Mouse (Mus musculus) thymus, adult 2 months (tissue): ENCODE data around the gene Myh3. TPM values are rescaled to one million over a fixed set of nuclear protein-coding genes. Genes with fewer than 3 reads are reported as not detected.

Experiments used
- DNase-seq: peaks from one replicate; pipeline ENCODE4 v3.0.0; 2021
- H3K27ac ChIP-seq: fragments of 200-500 bp; 2 replicates; pipeline ENCODE4 v1.5.1; 2012; ENCODE audit warnings: low read length, control low read depth; ENCODE audit not compliant: control insufficient read depth, insufficient read depth
- H3K27me3 ChIP-seq: fragments of 200-500 bp; 2 replicates; pipeline ENCODE4 v1.6.1; 2012; ENCODE audit warnings: mild to moderate bottlenecking, low read length, moderate library complexity, mixed read lengths; ENCODE audit not compliant: control insufficient read depth, insufficient read depth
- H3K36me3 ChIP-seq: fragments of 200-500 bp; 2 replicates; pipeline ENCODE4 v1.6.1; 2012; ENCODE audit warnings: mild to moderate bottlenecking, low read length, moderate library complexity; ENCODE audit not compliant: control insufficient read depth, insufficient read depth
- H3K4me1 ChIP-seq: fragments of 200-500 bp; replicated peaks from 2 replicates; pipeline ENCODE4 v1.6.1; 2012; ENCODE audit warnings: low read length; ENCODE audit not compliant: control insufficient read depth, insufficient read depth
- H3K4me3 ChIP-seq: fragments of 200-500 bp; 2 replicates; pipeline ENCODE4 v1.5.1; 2012; ENCODE audit warnings: mild to moderate bottlenecking, low read length, control low read depth, moderate library complexity; ENCODE audit not compliant: control insufficient read depth, insufficient read depth
- CTCF ChIP-seq: fragments of 200-500 bp; IDR thresholded peaks from 2 replicates; pipeline ENCODE4 v1.5.1; 2012; ENCODE audit warnings: mild to moderate bottlenecking, control low read depth, low read length, moderate library complexity, borderline replicate concordance; ENCODE audit not compliant: control insufficient read depth, poor library complexity, insufficient read depth; ENCODE audit errors: extremely low read depth
- POLR2A ChIP-seq: fragments of 200-500 bp; IDR thresholded peaks from 2 replicates; pipeline ENCODE4 v1.6.1; 2012; ENCODE audit warnings: mild to moderate bottlenecking, low read length, control low read depth, moderate library complexity; ENCODE audit not compliant: control insufficient read depth, poor library complexity, insufficient read depth; ENCODE audit errors: extremely low read depth
- WGBS: fragments of 180-500 bp; shearing (Covaris S2); methylation state at CpG from one replicate; pipeline ENCODE4 v1.1.7; 2018; 5-methylcytosine and 5-hydroxymethylcytosine counted together
- polyA plus RNA-seq: library from polyadenylated mRNA; depleted of rRNA; stranded (reverse); fragments of >200 nt; gene quantifications from 2 replicates; pipeline ENCODE4 v1.2.3, GENCODE M21; 2012

The Myh3 gene
- polyA plus RNA-seq, 1 experiment: 0.18 TPM

GRCm38 (mm10) chr11:67100169-67100568 is 22.1 kb downstream of the Myh3 start:
- H3K27me3 ChIP-seq: no peaks in the 10 kb centered on the region
- no peak overlapping the region for H3K4me3 ChIP-seq
- no peak overlapping the region for H3K27ac ChIP-seq
- peak; percentile 35 for DNase-seq
- 34% methylated on average over 6 of the region's 6 CpGs for WGBS
- TF ChIP-seq CTCF (no peak), POLR2A (no peak)
- H3K36me3 ChIP-seq: no peaks in the 10 kb centered on the region
- H3K4me1 ChIP-seq: no peaks in the 10 kb centered on the region

GRCm38 (mm10) chr11:67101713-67102112 is 23.6 kb downstream of the Myh3 start:
- no peaks in the 10 kb centered on the region for H3K36me3 ChIP-seq
- WGBS: 35% methylated on average over 8 of the region's 8 CpGs
- no peaks in the 10 kb centered on the region for H3K27me3 ChIP-seq
- no peaks in the 10 kb centered on the region for H3K4me1 ChIP-seq
- no peak overlapping the region for H3K27ac ChIP-seq
- no peak for TF ChIP-seq POLR2A
- no peak for TF ChIP-seq CTCF
- peak; percentile 44 for DNase-seq
- H3K4me3 ChIP-seq: no peak overlapping the region

DNA sequence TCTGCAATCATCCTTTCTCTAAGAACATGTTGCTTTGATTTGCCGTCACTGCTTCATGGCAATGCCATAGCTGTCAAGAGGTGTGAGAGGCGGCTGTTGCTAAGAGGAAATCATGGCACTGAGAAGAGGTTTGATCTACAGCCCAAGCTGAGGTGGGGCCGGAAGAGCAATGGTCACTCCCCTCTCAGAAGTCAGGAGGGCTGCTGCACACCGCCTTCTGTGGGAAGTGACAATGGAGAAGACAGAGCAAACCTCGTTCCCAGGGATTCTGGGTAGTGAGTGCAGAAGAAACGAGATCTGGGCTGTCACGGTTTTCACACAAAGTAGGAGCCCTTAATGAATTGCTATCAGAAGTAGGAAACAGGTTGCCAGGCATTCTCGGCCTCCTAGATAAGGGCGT is 25.2 kb downstream of the Myh3 start:
- no peaks in the 10 kb centered on the region for H3K36me3 ChIP-seq
- no peak for TF ChIP-seq CTCF
- WGBS: 87% methylated on average over 9 of the region's 9 CpGs

GRCm38 (mm10) chr11:67104242-67104641 is 26.1 kb downstream of the Myh3 start:
- 86% methylated on average over 1 of the region's 1 CpGs for WGBS
- no peak overlapping the region for H3K4me3 ChIP-seq
- H3K27ac ChIP-seq: no peak overlapping the region
- H3K27me3 ChIP-seq: no peaks in the 10 kb centered on the region
- no peaks in the 10 kb centered on the region for H3K36me3 ChIP-seq
- no peak for DNase-seq
- no peak for TF ChIP-seq POLR2A
- TF ChIP-seq CTCF: no peak
- H3K4me1 ChIP-seq: no peaks in the 10 kb centered on the region

More for the DNA sequence above, 25.2 kb downstream of the Myh3 start:
- DNase-seq: no peak
- no peaks in the 10 kb centered on the region for H3K4me1 ChIP-seq
- H3K4me3 ChIP-seq: no peak overlapping the region
- H3K27me3 ChIP-seq: no peaks in the 10 kb centered on the region
- no peak overlapping the region for H3K27ac ChIP-seq

DNA sequence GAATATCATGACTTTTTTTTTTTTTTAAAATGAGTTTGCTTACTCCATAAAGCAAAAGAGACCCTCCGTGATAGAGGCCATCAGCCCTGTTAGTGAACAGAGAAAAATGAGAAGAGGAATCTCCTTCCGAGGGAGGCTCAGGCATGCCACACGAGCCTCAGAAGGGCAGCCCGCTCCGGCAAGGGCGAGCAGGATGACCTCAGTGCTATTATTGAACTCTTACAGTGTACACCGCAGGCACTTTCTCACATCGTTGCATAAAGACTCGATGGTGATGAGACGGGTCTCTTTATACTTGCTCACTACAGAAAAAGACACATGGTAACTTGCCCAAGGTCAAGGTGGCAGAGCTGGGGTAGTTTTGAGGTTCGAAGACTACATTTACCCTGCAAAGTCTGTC is 26.6 kb downstream of the Myh3 start:
- H3K36me3 ChIP-seq: no peaks in the 10 kb centered on the region
- H3K27me3 ChIP-seq: no peaks in the 10 kb centered on the region
- WGBS: 89% methylated on average over 11 of the region's 11 CpGs
- no peak for DNase-seq
- no peak for TF ChIP-seq CTCF
- TF ChIP-seq POLR2A: no peak
- H3K4me3 ChIP-seq: no peak overlapping the region
- H3K27ac ChIP-seq: no peak overlapping the region
- no peaks in the 10 kb centered on the region for H3K4me1 ChIP-seq

GRCm38 (mm10) chr11:67105689-67106088 is 27.6 kb downstream of the Myh3 start:
- no peaks in the 10 kb centered on the region for H3K36me3 ChIP-seq
- WGBS: 78% methylated on average over 4 of the region's 4 CpGs
- TF ChIP-seq POLR2A (no peak), CTCF (no peak)
- no peak overlapping the region for H3K27ac ChIP-seq
- H3K27me3 ChIP-seq: no peaks in the 10 kb centered on the region
- H3K4me1 ChIP-seq: no peaks in the 10 kb centered on the region
- DNase-seq: no peak
- no peak overlapping the region for H3K4me3 ChIP-seq

DNA sequence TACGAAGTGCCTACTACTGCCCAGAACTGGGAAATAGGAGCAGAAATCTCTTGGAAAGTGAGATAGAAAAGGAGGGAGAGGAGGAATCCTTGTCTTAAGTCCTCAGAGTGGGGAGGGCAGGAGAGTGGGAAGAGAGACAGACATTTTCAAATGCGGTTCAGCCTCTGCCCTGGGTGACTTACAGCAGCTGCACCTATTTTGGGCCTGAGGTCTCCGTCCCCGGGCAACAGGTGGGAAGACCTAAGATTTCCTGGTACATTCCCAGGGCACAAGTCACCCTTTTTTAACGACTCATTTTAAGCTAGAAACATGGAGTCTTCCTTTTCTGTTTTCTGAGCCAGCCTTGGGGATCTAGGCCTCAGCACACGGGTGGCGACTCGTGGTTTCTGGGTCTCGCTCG is 28.9 kb downstream of the Myh3 start:
- H3K36me3 ChIP-seq: no peaks in the 10 kb centered on the region
- H3K27me3 ChIP-seq: no peaks in the 10 kb centered on the region
- WGBS: 85% methylated on average over 10 of the region's 10 CpGs
- no peak overlapping the region for H3K27ac ChIP-seq
- no peak overlapping the region for H3K4me3 ChIP-seq
- no peak for DNase-seq
- TF ChIP-seq CTCF (no peak), POLR2A (no peak)
- no peaks in the 10 kb centered on the region for H3K4me1 ChIP-seq
